Mouse (Mus musculus) heart, embryonic 16.5 days (tissue): Measurements from ENCODE around the gene Tmem181a. TPM values are rescaled to one million over a fixed set of nuclear protein-coding genes. Genes with fewer than 3 reads are reported as not detected.
A peak's percentile ranks its signal among the peaks of the same experiment; 100 is the strongest.
"Not testable (repeated sequence)": the region's sequence is repeated elsewhere in the genome, so short reads cannot be mapped to it uniquely, and the experiment has no call there.

ENCODE experiments used
- ATAC-seq: fragments of 200-750 bp; cut with Nextera tagmentation; replicated peaks from 2 replicates; pipeline ENCODE4 v1.8.0; 2017; ENCODE audit warnings: moderate number of reproducible peaks; ENCODE audit not compliant: insufficient read depth, low FRiP score; ENCODE audit errors: extremely low read depth
- H3K27ac ChIP-seq: fragments of 300-500 bp; sonication (generic); 2 replicates; pipeline ENCODE4 v1.5.1; 2014; ENCODE audit warnings: mild to moderate bottlenecking, low read length, control low read depth, moderate library complexity
- H3K27me3 ChIP-seq: fragments of 300-500 bp; sonication (generic); 2 replicates; pipeline ENCODE4 v1.6.1; 2014; ENCODE audit warnings: low read length, mixed read lengths; ENCODE audit not compliant: control insufficient read depth, insufficient read depth
- H3K36me3 ChIP-seq: fragments of 300-500 bp; sonication (generic); 2 replicates; pipeline ENCODE4 v1.6.1; 2014; ENCODE audit not compliant: control insufficient read depth, insufficient read depth
- H3K4me1 ChIP-seq: fragments of 300-500 bp; sonication (generic); 2 replicates; pipeline ENCODE4 v1.6.1; 2014; ENCODE audit warnings: low read length, mixed read lengths; ENCODE audit not compliant: control insufficient read depth, insufficient read depth
- H3K4me2 ChIP-seq: fragments of 300-500 bp; sonication (generic); 2 replicates; pipeline ENCODE4 v1.6.1; 2014; ENCODE audit warnings: low read depth, mild to moderate bottlenecking, control low read depth, low read length
- H3K4me3 ChIP-seq: fragments of 300-500 bp; sonication (generic); 2 replicates; pipeline ENCODE4 v1.5.1; 2014; ENCODE audit warnings: mild to moderate bottlenecking, control low read depth, low read length
- H3K9ac ChIP-seq: fragments of 300-500 bp; sonication (generic); 2 replicates; pipeline ENCODE4 v1.6.1; 2014; ENCODE audit warnings: low read length, control low read depth
- H3K9me3 ChIP-seq: fragments of 300-500 bp; sonication (generic); replicated peaks from 2 replicates; pipeline ENCODE4 v1.6.1; 2016; ENCODE audit warnings: low read length; ENCODE audit not compliant: control insufficient read depth
- WGBS: fragments of 180-500 bp; shearing (Covaris S2); extraction: QIAGEN DNeasy Blood & Tissue Kit; methylation state at CpG from one replicate; pipeline ENCODE4 v1.1.7; 2014; 5-methylcytosine and 5-hydroxymethylcytosine counted together
- polyA plus RNA-seq: library from polyadenylated mRNA; unstranded; fragments of >200 nt; fragmentation: Nextera tagmentation; extraction: Ambion mirVana; gene quantifications from 2 replicates; pipeline ENCODE4 v1.2.1, GENCODE M21; 2015

Gene Tmem181a
- polyA plus RNA-seq: 14.9 TPM in 2 replicates

DNA sequence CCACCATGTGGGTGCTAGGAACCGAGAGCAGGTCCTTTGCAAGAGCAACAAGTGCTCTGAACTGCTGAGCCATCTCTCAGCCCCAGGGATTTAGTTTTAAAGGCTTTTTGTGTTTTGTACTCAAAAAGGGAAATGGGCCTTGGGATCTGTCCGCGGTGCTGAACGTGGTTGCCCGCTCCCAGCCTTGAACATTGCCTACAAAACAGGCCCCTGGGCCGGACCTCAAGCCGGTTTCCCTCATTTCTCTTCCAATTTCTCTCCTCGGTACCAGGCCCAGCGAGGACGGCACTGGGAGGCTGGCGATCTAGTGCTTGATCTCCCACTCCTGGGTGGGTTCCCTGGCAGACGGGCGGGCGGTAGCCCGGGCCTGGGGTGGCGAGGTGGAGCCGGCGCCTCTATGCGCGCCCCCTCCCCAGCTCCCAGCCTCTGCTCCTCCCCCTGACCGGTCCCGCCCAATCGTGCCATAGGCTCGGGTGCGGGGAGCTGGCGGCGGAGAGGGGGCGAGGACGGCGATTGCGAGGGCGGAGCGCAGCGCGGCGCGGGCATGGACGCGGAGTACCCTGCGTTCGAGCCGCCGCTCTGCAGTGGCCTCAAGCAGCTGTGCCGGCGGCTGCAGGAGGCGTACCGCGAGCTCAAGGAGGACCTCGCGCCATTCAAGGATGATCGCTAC lies at the start of gene Tmem181a:
TSS of gene Tmem181a (plus strand) at position 461 of the 670 bp plus-strand sequence.
- not testable (repeated sequence) for H3K4me1 ChIP-seq, H3K9ac ChIP-seq, H3K27ac ChIP-seq, H3K9me3 ChIP-seq, H3K36me3 ChIP-seq, H3K27me3 ChIP-seq, H3K4me3 ChIP-seq, ATAC-seq, H3K4me2 ChIP-seq
- WGBS: 0% methylated on average over 14 of the region's 51 CpGs

DNA sequence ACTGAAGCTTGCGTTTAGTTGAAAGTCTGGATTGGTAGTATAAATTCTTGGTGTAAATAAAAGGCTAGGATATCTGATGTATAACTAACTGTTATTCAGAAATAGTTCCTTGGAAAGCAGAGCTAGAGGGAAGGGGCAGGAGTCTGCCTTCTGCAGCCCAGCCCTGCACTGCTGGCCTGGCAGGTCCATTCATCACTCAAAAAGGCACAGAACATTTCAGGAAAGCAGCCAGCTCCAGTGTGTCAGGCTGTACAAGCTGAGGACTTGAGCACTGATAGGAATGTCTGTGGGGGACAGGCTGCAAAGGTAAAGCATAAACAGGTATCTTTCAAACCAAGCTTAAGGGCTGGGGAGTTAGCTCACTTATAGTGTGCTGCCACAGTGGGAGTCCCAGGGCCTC lies 44.9 kb upstream of the Tmem181a start:
- H3K36me3 ChIP-seq: peaks cover 15% of the 10 kb centered on the region
- H3K27ac ChIP-seq: peak overlapping the region; percentile 54
- peak; percentile 64 for ATAC-seq
- 64% methylated on average over 1 of the region's 1 CpGs for whole genome bisulfite sequencing
- H3K27me3 ChIP-seq: no peaks in the 10 kb centered on the region
- H3K4me2 ChIP-seq: no peak overlapping the region
- no peak overlapping the region for H3K4me3 ChIP-seq
- no peaks in the 10 kb centered on the region for H3K9me3 ChIP-seq
- H3K4me1 ChIP-seq: peaks cover 22% of the 10 kb centered on the region
- no peak overlapping the region for H3K9ac ChIP-seq

DNA sequence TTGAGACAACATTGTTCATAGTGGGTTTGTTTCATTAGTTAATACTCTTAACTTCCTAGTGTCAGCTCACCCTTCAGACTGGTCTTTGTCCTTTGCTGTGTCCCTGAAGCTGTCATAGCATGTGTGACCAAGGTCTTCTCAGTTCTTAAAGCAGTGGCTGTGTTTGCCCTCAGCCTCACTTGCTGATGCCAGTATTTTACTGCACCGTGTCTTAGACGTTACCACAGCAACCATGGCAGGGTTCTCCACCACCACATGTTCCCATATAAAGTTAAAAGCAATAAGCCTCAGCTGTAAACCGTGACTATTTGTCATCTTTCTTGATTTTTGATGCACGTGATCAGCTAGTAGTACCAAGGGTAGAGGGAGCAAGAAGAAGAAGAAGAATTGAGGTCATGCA lies 41.0 kb upstream of the Tmem181a start:
- WGBS: 85% methylated on average over 4 of the region's 4 CpGs
- Histone ChIP-seq H3K27ac (peak overlapping the region; percentile 80), H3K9ac (0 out of 2 replicates have a peak overlapping the region, but pooled peaks have one; percentile 4), H3K9me3 (no peaks in the 10 kb centered on the region), H3K4me1 (peaks cover 24% of the 10 kb centered on the region), H3K4me3 (no peak overlapping the region), H3K36me3 (peaks cover 15% of the 10 kb centered on the region), H3K27me3 (no peaks in the 10 kb centered on the region), H3K4me2 (no peak overlapping the region)
- ATAC-seq: no peak

DNA sequence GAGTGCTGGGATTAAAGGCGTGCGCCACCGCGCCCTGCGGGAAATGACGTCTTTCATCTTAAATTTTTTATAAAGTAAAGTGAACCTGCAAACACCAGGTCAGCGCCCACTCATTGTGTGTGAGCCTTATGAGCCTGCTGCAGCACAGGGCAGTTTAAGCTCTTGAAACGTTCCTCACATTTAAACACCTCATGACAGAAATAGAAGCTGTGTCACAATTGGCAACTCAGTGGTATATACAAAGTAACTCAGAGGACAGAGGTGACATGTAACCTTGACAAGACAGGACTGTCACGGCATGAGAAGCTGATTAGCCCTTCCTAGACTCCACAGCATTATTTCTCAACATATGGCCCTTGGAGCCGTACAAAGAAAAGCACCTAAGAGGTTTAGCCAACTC lies 40.1 kb upstream of the Tmem181a start:
- Histone ChIP-seq H3K36me3 (peaks cover 15% of the 10 kb centered on the region), H3K4me1 (peaks cover 16% of the 10 kb centered on the region), H3K9ac (0 out of 2 replicates have a peak overlapping the region, but pooled peaks have one; percentile 4), H3K4me3 (no peak overlapping the region), H3K4me2 (no peak overlapping the region), H3K27me3 (no peaks in the 10 kb centered on the region), H3K27ac (peak overlapping the region; percentile 80), H3K9me3 (no peaks in the 10 kb centered on the region)
- ATAC-seq: peak; percentile 81
- WGBS: 69% methylated on average over 10 of the region's 10 CpGs

DNA sequence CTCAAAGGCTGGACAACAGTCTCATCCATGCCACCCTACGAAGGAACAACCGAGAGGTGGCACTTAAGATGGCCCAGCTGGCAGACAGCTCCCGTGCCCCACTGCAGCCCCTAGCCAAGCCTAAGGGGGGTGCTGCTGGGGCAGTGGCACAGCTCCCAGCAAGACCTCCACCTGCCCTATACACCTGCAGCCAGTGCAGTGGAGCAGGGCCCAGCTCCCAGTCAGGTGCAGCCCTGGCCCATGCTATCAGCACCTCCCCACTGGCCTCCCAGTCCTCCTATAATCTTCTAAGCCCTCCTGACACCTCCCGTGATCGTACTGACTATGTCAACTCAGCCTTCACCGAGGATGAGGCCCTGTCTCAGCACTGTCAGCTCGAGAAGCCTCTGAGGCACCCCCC lies 24.0 kb upstream of the Tmem181a start:
- ATAC-seq, H3K27ac ChIP-seq: not testable (repeated sequence)
- WGBS: no CpG with 5 or more reads among the region's 7 CpGs

DNA sequence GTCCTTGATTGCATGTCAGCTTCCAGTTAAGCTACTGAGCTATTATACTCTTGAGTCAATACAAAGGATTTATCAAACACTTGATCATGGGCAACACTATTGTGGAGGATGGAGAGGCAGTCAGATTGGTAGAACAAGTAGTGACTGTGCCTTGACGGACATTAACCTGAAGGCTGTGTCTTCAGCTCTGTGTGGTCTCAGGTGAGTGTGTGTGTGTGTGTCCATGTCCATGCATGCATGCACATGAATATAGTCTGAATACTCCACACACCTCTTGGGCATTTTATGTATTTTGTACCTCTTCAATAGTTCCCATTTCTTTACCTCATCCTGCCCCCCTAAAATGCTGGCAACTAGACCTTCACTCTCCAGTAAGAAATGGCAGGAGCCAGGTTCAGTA lies 5.4 kb upstream of the Tmem181a start:
- 88% methylated on average over 1 of the region's 1 CpGs for WGBS
- not testable (repeated sequence) for H3K36me3 ChIP-seq, H3K27ac ChIP-seq, H3K4me2 ChIP-seq, H3K9ac ChIP-seq, H3K4me1 ChIP-seq, ATAC-seq, H3K4me3 ChIP-seq, H3K9me3 ChIP-seq, H3K27me3 ChIP-seq

More for the DNA sequence above, 24.0 kb upstream of the Tmem181a start:
- not testable (repeated sequence) for H3K4me3 ChIP-seq, H3K9me3 ChIP-seq, H3K36me3 ChIP-seq, H3K4me1 ChIP-seq, H3K27me3 ChIP-seq, H3K4me2 ChIP-seq, H3K9ac ChIP-seq

DNA sequence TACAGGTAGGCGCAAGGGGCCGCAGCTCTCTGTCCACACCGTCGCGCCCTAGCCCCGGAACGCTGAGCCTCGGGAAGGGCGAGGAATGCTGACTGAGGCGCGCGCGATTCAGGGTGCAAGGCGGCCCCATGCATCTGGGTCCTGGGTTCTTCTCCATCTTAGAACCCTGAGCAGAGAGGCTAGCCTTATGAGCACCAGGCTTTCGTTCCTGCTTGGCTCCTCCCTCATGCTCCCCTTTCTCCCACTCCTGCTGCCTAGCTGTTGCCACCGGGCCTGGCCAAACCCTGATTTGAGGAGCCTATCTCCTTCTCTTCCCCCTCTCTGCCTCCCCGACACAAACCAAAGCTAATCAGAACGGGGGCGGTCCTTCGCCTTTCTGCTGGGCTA lies 403 bp downstream of the Tmem181a start:
- WGBS: under 1% methylated on average over 17 of the region's 20 CpGs
- not testable (repeated sequence) for H3K27me3 ChIP-seq, ATAC-seq, H3K4me1 ChIP-seq, H3K9ac ChIP-seq, H3K27ac ChIP-seq, H3K4me2 ChIP-seq, H3K4me3 ChIP-seq, H3K9me3 ChIP-seq, H3K36me3 ChIP-seq

DNA sequence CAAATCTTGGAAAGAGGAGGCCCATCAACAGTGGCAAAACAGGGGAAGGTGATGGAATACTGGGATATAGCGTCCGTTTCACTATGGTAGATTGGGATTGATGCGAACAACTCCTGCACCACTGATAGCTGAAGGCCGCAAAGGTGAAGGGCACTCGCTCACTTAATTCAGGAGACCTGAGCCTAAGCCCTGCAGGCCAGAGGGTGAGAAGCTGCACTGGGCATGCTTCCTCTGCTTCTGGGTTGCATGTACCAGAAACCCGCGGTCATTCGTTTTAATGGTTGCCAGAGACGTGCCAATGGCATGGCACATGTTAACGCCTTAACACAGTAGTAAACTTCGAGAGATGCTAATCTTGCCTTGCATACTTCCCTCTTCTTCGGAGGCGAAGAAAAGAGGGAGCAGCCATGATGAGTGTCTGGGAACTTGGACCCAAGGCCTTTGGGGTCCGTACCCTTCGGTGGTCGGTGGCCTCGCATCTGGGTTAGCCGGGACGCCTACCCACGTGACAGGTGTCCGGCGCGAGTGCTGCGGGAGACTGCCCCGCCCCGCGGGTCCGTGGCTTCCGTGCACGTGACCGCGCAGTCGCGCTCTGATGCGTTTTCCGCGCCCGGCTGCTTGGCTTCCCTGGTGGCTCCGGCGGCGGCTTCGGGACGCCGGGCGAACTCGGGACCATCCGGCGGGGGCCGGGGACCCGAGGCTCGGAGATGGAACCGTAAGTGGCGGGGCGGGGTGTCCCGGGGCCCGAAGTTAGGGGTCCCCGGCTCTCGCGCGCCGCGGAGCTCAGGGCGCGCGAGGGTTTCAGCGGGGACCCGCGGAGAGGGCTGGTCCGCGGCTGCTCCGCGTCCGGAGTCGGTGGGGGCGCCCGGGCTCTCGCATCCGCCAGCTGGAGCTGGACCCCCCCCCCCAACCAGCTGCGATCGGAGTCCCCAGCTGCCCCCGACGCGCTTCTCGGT lies 13.5 kb downstream of the Tmem181a start:
- H3K36me3 ChIP-seq, H3K9me3 ChIP-seq, H3K27ac ChIP-seq, H3K27me3 ChIP-seq, H3K4me1 ChIP-seq: not testable (repeated sequence)
- H3K9ac ChIP-seq: peak overlapping the region; percentile 74
- ATAC-seq: peak; percentile 90
- H3K4me2 ChIP-seq: peak overlapping the region; percentile 64
- peak overlapping the region; percentile 59 for H3K4me3 ChIP-seq
- WGBS: under 1% methylated on average over 34 of the region's 84 CpGs

DNA sequence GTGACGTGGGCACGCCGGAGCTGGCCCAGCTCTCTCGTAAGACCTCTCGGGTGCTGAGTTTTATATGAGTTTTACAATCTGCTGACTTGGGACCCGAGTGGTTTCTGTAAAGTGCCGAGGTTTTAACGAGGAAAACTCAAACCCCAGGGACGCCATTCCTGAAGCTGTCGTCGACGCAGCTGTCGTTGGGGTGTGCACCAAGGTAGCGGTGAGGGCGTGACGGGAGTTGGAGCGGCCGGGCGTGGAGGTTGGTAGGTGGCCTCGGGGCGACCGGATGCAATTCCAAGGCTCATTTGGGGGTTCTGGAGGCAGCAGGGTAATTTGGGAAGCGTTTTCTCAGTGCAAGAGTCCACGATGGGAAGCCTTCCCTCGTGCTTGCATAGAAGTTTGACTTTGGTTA lies 14.2 kb downstream of the Tmem181a start:
- not testable (repeated sequence) for H3K4me1 ChIP-seq, H3K9me3 ChIP-seq, H3K27ac ChIP-seq, H3K36me3 ChIP-seq, H3K27me3 ChIP-seq
- H3K9ac ChIP-seq: peak overlapping the region; percentile 74
- H3K4me2 ChIP-seq: peak overlapping the region; percentile 64
- peak overlapping the region; percentile 59 for H3K4me3 ChIP-seq
- WGBS: under 1% methylated on average over 23 of the region's 25 CpGs
- ATAC-seq: 0 out of 2 replicates have a peak, but pooled peaks have one; percentile 5
